Mouse (Mus musculus) macrophage (primary cell): ENCODE results near the gene Gm42906. TPM values are rescaled to one million over a fixed set of nuclear protein-coding genes. Genes with fewer than 3 reads are reported as not detected.

ENCODE experiments used
- H3K27ac ChIP-seq: fragments of 350-480 bp; formaldehyde crosslinking; 2 replicates; pipeline ENCODE4 v1.9.0; 2021
- H3K36me3 ChIP-seq: fragments of 350-480 bp; formaldehyde crosslinking; 2 replicates; pipeline ENCODE4 v1.9.0; 2021; ENCODE audit errors: inconsistent target
- H3K4me3 ChIP-seq: fragments of 350-480 bp; formaldehyde crosslinking; 2 replicates; pipeline ENCODE4 v1.9.0; 2021; ENCODE audit errors: inconsistent target
- H3K79me2 ChIP-seq: fragments of 350-480 bp; formaldehyde crosslinking; 2 replicates; pipeline ENCODE4 v1.9.0; 2021; ENCODE audit errors: inconsistent target
- WGBS: methylation state at CpG from one replicate; pipeline ENCODE4 v1.1.7; 2026; ENCODE audit warnings: inconsistent platforms; ENCODE audit not compliant: missing documents; 5-methylcytosine and 5-hydroxymethylcytosine counted together
- polyA plus RNA-seq: library from polyadenylated mRNA; stranded (reverse); fragments of 250-400 nt; gene quantifications from 3 replicates; pipeline ENCODE4 v1.2.4, GENCODE M21; 2018; ENCODE audit warnings: inconsistent platforms

Gene Gm42906
- polyA plus RNA-seq, 1 experiment from 2014 or later = not detected

- Histone ChIP-seq H3K36me3 (no peaks in the 10 kb centered on the region), H3K79me2 (no peaks in the 10 kb centered on the region)
Observed at GRCm38 (mm10) chr5:151020031-151020820, 407.7 kb downstream of the Gm42906 start.

GRCm38 (mm10) chr5:151018959-151019358, 409.0 kb downstream of the Gm42906 start:
- 92% methylated on average over 5 of the region's 5 CpGs for WGBS
- Histone ChIP-seq H3K79me2 (no peaks in the 10 kb centered on the region), H3K36me3 (no peaks in the 10 kb centered on the region), H3K27ac (no peak overlapping the region), H3K4me3 (no peak overlapping the region)

More at GRCm38 (mm10) chr5:151020031-151020820, 407.7 kb downstream of the Gm42906 start:
- 71% methylated on average over 13 of the region's 13 CpGs for WGBS
- H3K27ac ChIP-seq = no peak overlapping the region
- no peak overlapping the region for H3K4me3 ChIP-seq

DNA sequence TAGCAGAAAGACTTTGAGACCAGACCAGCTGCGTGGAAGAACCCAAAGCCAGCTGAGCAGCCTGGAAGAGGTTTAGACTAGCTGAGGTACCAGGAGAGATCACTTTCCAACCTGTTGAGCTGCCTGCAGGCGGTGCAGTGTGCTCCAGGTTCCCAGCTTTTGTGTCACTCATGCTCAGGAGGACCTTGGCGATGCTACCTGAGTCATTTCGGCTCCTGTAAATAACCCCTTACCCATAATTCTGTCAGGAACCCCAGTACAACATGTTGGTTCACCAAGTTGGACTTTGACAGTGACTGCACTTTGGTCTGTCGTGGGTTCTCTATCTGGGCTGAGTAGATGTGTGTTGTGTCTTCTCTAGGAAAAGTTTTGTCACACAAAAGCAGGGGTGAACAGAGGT, 409.5 kb downstream of the Gm42906 start:
- Histone ChIP-seq H3K79me2 (no peaks in the 10 kb centered on the region), H3K27ac (no peak overlapping the region), H3K4me3 (no peak overlapping the region), H3K36me3 (no peaks in the 10 kb centered on the region)
- 85% methylated on average over 5 of the region's 5 CpGs for WGBS

Other genes starting within 250 kb of the Gm42906 start
- gene Stard13, start 194.3 kb downstream of the Gm42906 start, polyA plus RNA-seq = 0.04 to 0.06 TPM (median 0.04 TPM) in 3 replicates
- not detected in 3 replicates for gene Vmn2r18, start 177.9 kb upstream of the Gm42906 start, polyA plus RNA-seq
- gene Rfc3, start 223.1 kb upstream of the Gm42906 start, polyA plus RNA-seq = 15.2 to 30.8 TPM (median 15.6 TPM) in 3 replicates